Mouse (Mus musculus) heart, embryonic 16.5 days (tissue): ENCODE results near the gene Klhdc4. TPM values are rescaled to one million over a fixed set of nuclear protein-coding genes. Genes with fewer than 3 reads are reported as not detected.

ENCODE experiments used
- ATAC-seq: fragments of 200-750 bp; cut with Nextera tagmentation; replicated peaks from 2 replicates; pipeline ENCODE4 v1.8.0; 2017; ENCODE audit warnings: moderate number of reproducible peaks; ENCODE audit not compliant: insufficient read depth, low FRiP score; ENCODE audit errors: extremely low read depth
- H3K27ac ChIP-seq: fragments of 300-500 bp; sonication (generic); 2 replicates; pipeline ENCODE4 v1.5.1; 2014; ENCODE audit warnings: mild to moderate bottlenecking, low read length, control low read depth, moderate library complexity
- H3K27me3 ChIP-seq: fragments of 300-500 bp; sonication (generic); 2 replicates; pipeline ENCODE4 v1.6.1; 2014; ENCODE audit warnings: low read length, mixed read lengths; ENCODE audit not compliant: control insufficient read depth, insufficient read depth
- H3K36me3 ChIP-seq: fragments of 300-500 bp; sonication (generic); 2 replicates; pipeline ENCODE4 v1.6.1; 2014; ENCODE audit not compliant: control insufficient read depth, insufficient read depth
- H3K4me1 ChIP-seq: fragments of 300-500 bp; sonication (generic); 2 replicates; pipeline ENCODE4 v1.6.1; 2014; ENCODE audit warnings: low read length, mixed read lengths; ENCODE audit not compliant: control insufficient read depth, insufficient read depth
- H3K4me2 ChIP-seq: fragments of 300-500 bp; sonication (generic); 2 replicates; pipeline ENCODE4 v1.6.1; 2014; ENCODE audit warnings: low read depth, mild to moderate bottlenecking, control low read depth, low read length
- H3K4me3 ChIP-seq: fragments of 300-500 bp; sonication (generic); 2 replicates; pipeline ENCODE4 v1.5.1; 2014; ENCODE audit warnings: mild to moderate bottlenecking, control low read depth, low read length
- H3K9ac ChIP-seq: fragments of 300-500 bp; sonication (generic); 2 replicates; pipeline ENCODE4 v1.6.1; 2014; ENCODE audit warnings: low read length, control low read depth
- H3K9me3 ChIP-seq: fragments of 300-500 bp; sonication (generic); replicated peaks from 2 replicates; pipeline ENCODE4 v1.6.1; 2016; ENCODE audit warnings: low read length; ENCODE audit not compliant: control insufficient read depth
- WGBS: fragments of 180-500 bp; shearing (Covaris S2); extraction: QIAGEN DNeasy Blood & Tissue Kit; methylation state at CpG from one replicate; pipeline ENCODE4 v1.1.7; 2014; 5-methylcytosine and 5-hydroxymethylcytosine counted together
- polyA plus RNA-seq: library from polyadenylated mRNA; unstranded; fragments of >200 nt; fragmentation: Nextera tagmentation; extraction: Ambion mirVana; gene quantifications from 2 replicates; pipeline ENCODE4 v1.2.1, GENCODE M21; 2015

The Klhdc4 gene
- polyA plus RNA-seq, 1 experiment from 2014 or later, result 27.0 TPM

GRCm38 (mm10) chr8:121852464-121852863, 23.1 kb upstream of the Klhdc4 start:
- WGBS, result 12% methylated on average over 7 of the region's 7 CpGs
- H3K27ac ChIP-seq, result 0 out of 2 replicates have a peak overlapping the region, but pooled peaks have one; percentile 23
- no peak overlapping the region for H3K4me3 ChIP-seq
- no peaks in the 10 kb centered on the region for H3K9me3 ChIP-seq
- no peak overlapping the region for H3K9ac ChIP-seq
- H3K27me3 ChIP-seq, result no peaks in the 10 kb centered on the region
- H3K4me1 ChIP-seq, result peaks cover 15% of the 10 kb centered on the region
- peak; percentile 28; the same call in 1 of the 2 replicates for ATAC-seq
- H3K4me2 ChIP-seq, result no peak overlapping the region
- H3K36me3 ChIP-seq, result no peaks in the 10 kb centered on the region

DNA sequence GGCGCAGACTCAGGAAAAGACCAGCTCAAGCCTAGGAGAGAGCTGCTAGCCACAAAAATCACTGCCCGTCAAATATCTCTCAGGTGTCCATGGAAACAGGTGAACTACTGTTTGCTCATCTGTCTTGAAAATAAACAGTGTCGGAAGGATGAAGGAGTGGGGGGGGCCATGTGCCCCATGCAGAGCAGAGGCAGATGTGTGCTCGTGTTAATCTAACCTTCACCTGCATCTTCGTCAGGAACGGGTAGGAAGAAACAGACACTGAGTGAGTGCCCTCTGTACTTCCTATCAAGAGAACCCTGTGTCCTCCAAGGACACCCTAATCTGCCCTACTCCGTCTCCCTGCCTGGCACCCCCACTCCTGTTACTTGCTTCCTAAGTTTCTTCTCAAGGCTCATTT, 22.3 kb upstream of the Klhdc4 start:
- Histone ChIP-seq H3K36me3 (no peaks in the 10 kb centered on the region), H3K4me1 (peaks cover 15% of the 10 kb centered on the region), H3K4me3 (no peak overlapping the region), H3K4me2 (no peak overlapping the region), H3K27ac (no peak overlapping the region), H3K27me3 (no peaks in the 10 kb centered on the region), H3K9me3 (no peaks in the 10 kb centered on the region), H3K9ac (no peak overlapping the region)
- 66% methylated on average over 7 of the region's 7 CpGs for WGBS
- ATAC-seq, result no peak

- Histone ChIP-seq H3K4me1 (peaks cover 15% of the 10 kb centered on the region), H3K27ac (no peak overlapping the region), H3K4me3 (peak overlapping the region; percentile 17), H3K27me3 (no peaks in the 10 kb centered on the region), H3K36me3 (no peaks in the 10 kb centered on the region), H3K9ac (peak overlapping the region; percentile 10), H3K9me3 (no peaks in the 10 kb centered on the region), H3K4me2 (peak overlapping the region; percentile 53)
- 6% methylated on average over 24 of the region's 24 CpGs for WGBS
- peak; percentile 63 for ATAC-seq
These were observed 21.6 kb upstream of the Klhdc4 start for GRCm38 (mm10) chr8:121850821-121851470.

- peak overlapping the region; percentile 10 for H3K9ac ChIP-seq
- H3K36me3 ChIP-seq, result no peaks in the 10 kb centered on the region
- no peak overlapping the region for H3K27ac ChIP-seq
- H3K4me1 ChIP-seq, result peaks cover 15% of the 10 kb centered on the region
- no peak overlapping the region for H3K4me3 ChIP-seq
- H3K4me2 ChIP-seq, result peak overlapping the region; percentile 53
- no peak for ATAC-seq
- WGBS, result 38% methylated on average over 12 of the region's 12 CpGs
- no peaks in the 10 kb centered on the region for H3K9me3 ChIP-seq
- H3K27me3 ChIP-seq, result no peaks in the 10 kb centered on the region
These were observed 21.1 kb upstream of the Klhdc4 start for GRCm38 (mm10) chr8:121850436-121850820.

DNA sequence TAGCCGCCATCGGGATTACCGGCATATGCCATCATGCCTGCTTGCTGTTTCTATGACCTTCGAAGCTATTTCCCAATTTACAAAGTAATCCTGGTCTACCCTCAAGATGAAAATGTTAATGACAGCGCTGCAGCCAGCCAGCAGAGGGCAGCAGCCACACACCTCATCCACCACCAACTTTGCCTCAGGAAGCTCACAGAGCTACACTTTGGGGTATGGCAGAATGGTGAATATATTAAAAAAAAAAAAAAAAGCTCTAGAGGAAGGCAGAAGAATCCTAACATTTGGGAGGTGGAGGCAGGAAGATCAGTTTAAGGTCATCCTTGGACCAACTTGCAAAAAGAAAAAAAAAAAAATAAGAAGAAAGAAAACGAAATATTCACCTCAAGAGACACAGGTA, 20.6 kb upstream of the Klhdc4 start:
- H3K9ac ChIP-seq, result no peak overlapping the region
- peaks cover 15% of the 10 kb centered on the region for H3K4me1 ChIP-seq
- no peak overlapping the region for H3K4me2 ChIP-seq
- no peaks in the 10 kb centered on the region for H3K36me3 ChIP-seq
- H3K27ac ChIP-seq, result no peak overlapping the region
- no peak overlapping the region for H3K4me3 ChIP-seq
- 13% methylated on average over 6 of the region's 6 CpGs for WGBS
- no peaks in the 10 kb centered on the region for H3K27me3 ChIP-seq
- no peak for ATAC-seq
- no peaks in the 10 kb centered on the region for H3K9me3 ChIP-seq

GRCm38 (mm10) chr8:121849303-121849702, 19.9 kb upstream of the Klhdc4 start:
- 66% methylated on average over 9 of the region's 9 CpGs for WGBS
- no peak overlapping the region for H3K27ac ChIP-seq
- no peak overlapping the region for H3K9ac ChIP-seq
- H3K4me3 ChIP-seq, result no peak overlapping the region
- no peaks in the 10 kb centered on the region for H3K27me3 ChIP-seq
- no peaks in the 10 kb centered on the region for H3K9me3 ChIP-seq
- ATAC-seq, result no peak
- H3K36me3 ChIP-seq, result no peaks in the 10 kb centered on the region
- peaks cover 15% of the 10 kb centered on the region for H3K4me1 ChIP-seq
- H3K4me2 ChIP-seq, result no peak overlapping the region

- H3K9ac ChIP-seq, result no peak overlapping the region
- H3K36me3 ChIP-seq, result no peaks in the 10 kb centered on the region
- H3K27ac ChIP-seq, result no peak overlapping the region
- no peaks in the 10 kb centered on the region for H3K27me3 ChIP-seq
- peaks cover 15% of the 10 kb centered on the region for H3K4me1 ChIP-seq
- 47% methylated on average over 10 of the region's 10 CpGs for WGBS
- H3K4me2 ChIP-seq, result no peak overlapping the region
- ATAC-seq, result no peak
- no peak overlapping the region for H3K4me3 ChIP-seq
- no peaks in the 10 kb centered on the region for H3K9me3 ChIP-seq
These were observed 19.1 kb upstream of the Klhdc4 start for GRCm38 (mm10) chr8:121848495-121848894.

- H3K27me3 ChIP-seq, result no peaks in the 10 kb centered on the region
- peaks cover 10% of the 10 kb centered on the region for H3K4me1 ChIP-seq
- no peak for ATAC-seq
- no peak overlapping the region for H3K27ac ChIP-seq
- no peak overlapping the region for H3K4me2 ChIP-seq
- H3K9ac ChIP-seq, result no peak overlapping the region
- no peaks in the 10 kb centered on the region for H3K9me3 ChIP-seq
- WGBS, result 73% methylated on average over 6 of the region's 6 CpGs
- no peaks in the 10 kb centered on the region for H3K36me3 ChIP-seq
- H3K4me3 ChIP-seq, result no peak overlapping the region
These were observed 18.6 kb upstream of the Klhdc4 start for GRCm38 (mm10) chr8:121847987-121848386.

GRCm38 (mm10) chr8:121847261-121847822, 18.0 kb upstream of the Klhdc4 start:
- Histone ChIP-seq H3K27ac (no peak overlapping the region), H3K36me3 (no peaks in the 10 kb centered on the region), H3K27me3 (no peaks in the 10 kb centered on the region), H3K4me1 (peaks cover 7% of the 10 kb centered on the region), H3K4me3 (no peak overlapping the region), H3K9me3 (no peaks in the 10 kb centered on the region), H3K4me2 (no peak overlapping the region), H3K9ac (no peak overlapping the region)
- ATAC-seq, result no peak
- 73% methylated on average over 10 of the region's 10 CpGs for WGBS
